In the genomic region with DNA sequence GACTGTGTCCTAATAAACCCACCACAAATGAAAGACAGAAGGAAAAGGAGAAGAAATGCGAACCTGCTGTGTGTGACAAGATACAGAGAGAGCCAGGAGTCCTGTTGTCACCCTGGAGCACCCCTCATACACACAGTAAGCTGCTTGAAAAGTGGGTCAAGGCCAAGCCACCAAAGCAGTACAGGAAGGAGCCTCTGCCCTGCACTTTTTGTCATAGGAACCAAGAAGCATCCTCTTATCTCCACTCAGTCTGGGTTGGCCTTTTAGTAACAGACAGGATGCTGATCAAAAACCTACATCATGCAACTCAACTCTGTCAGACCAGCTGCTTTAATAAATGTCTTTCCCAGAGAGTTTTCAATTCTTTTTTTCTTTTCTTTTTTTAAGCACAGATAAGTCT, we compare ENCODE assay signal across 26 mouse cellular contexts. TPM values are rescaled to one million over a fixed set of nuclear protein-coding genes. Genes with fewer than 3 reads are reported as not detected.
"Had no signal": no experiment of that assay in that cellular context is flagged by ENCODE, and none has a peak within 500 bp of the region (broad histone marks: within the 10 kb centered on the region; RNA-seq: fewer than 3 reads in every experiment).

No protein-coding gene starts in this region.

- H3K4me1 ChIP-seq: liver, embryonic 13.5 days; liver, embryonic 15.5 days; lung, embryonic 15.5 days; midbrain, embryonic 13.5 days; neural tube, embryonic 13.5 days; neural tube, embryonic 15.5 days had no signal

- DNase-seq: liver, embryonic 13.5 days; liver, postnatal 0 days; lung, adult 2 months; lung, postnatal 14 days; lung, postnatal 36 days; retina, postnatal 1 day; right cerebral cortex, adult 18-20 months; right cerebral cortex, postnatal 25 days; right cerebral cortex, postnatal 4 days; spleen, adult 18-20 months; thymus, adult 18-20 months had no signal

- H3K9me3 ChIP-seq: liver, embryonic 13.5 days; liver, embryonic 15.5 days; lung, embryonic 15.5 days; megakaryocyte, embryonic 14.5 days; midbrain, embryonic 13.5 days; neural tube, embryonic 13.5 days; neural tube, embryonic 15.5 days had no signal

- H3K4me3 ChIP-seq: liver, embryonic 13.5 days; liver, embryonic 15.5 days; lung, embryonic 15.5 days; megakaryocyte, embryonic 14.5 days; midbrain, embryonic 13.5 days; myocyte; neural tube, embryonic 13.5 days; neural tube, embryonic 15.5 days had no signal

- H3K4me2 ChIP-seq: liver, embryonic 13.5 days; liver, embryonic 15.5 days; lung, embryonic 15.5 days; midbrain, embryonic 11.5 days; midbrain, embryonic 13.5 days; neural tube, embryonic 13.5 days; neural tube, embryonic 15.5 days had no signal

- ATAC-seq: liver, postnatal 0 days; lung, postnatal 0 days; midbrain, embryonic 13.5 days; midbrain, embryonic 16.5 days had no signal

- H3K27ac ChIP-seq: liver, embryonic 13.5 days; liver, embryonic 15.5 days; lung, embryonic 15.5 days; macrophage; midbrain, embryonic 13.5 days; neural tube, embryonic 13.5 days; neural tube, embryonic 15.5 days had no signal

- H3K27me3 ChIP-seq: lung, embryonic 15.5 days; midbrain, embryonic 13.5 days; neural tube, embryonic 13.5 days; neural tube, embryonic 15.5 days had no signal

- H3K36me3 ChIP-seq: liver, embryonic 13.5 days; liver, embryonic 15.5 days; lung, embryonic 15.5 days; midbrain, embryonic 13.5 days; neural tube, embryonic 13.5 days; neural tube, embryonic 15.5 days had no signal

- H3K9ac ChIP-seq: liver, embryonic 13.5 days; liver, embryonic 15.5 days; liver, postnatal 0 days; lung, embryonic 15.5 days; midbrain, embryonic 13.5 days; neural tube, embryonic 13.5 days; neural tube, embryonic 15.5 days had no signal

RNA-seq across cellular contexts. Expression of gene Il5, which starts 0.9 kb away (rescaled TPM):
- polyA plus RNA-seq: liver, embryonic 13.5 days; liver, embryonic 15.5 days; liver, postnatal 0 days; lung, postnatal 0 days; macrophage; midbrain, embryonic 11.5 days; midbrain, embryonic 13.5 days; midbrain, embryonic 16.5 days; myocyte; neural tube, embryonic 11.5 days; neural tube, embryonic 13.5 days; neural tube, embryonic 15.5 days; small intestine, adult 2 months; stomach, embryonic 14.5 days; stomach, embryonic 16.5 days had no signal

RNA-seq across cellular contexts. Expression of gene Gm17334, which starts 53.3 kb away (rescaled TPM):
- polyA plus RNA-seq: liver, embryonic 13.5 days; macrophage; midbrain, embryonic 11.5 days; midbrain, embryonic 13.5 days; midbrain, embryonic 16.5 days; neural tube, embryonic 11.5 days; neural tube, embryonic 13.5 days; neural tube, embryonic 15.5 days; stomach, embryonic 16.5 days had no signal
